Mouse (Mus musculus) cerebellum, adult 2 months (tissue): ENCODE measurements around the gene Rad18. TPM values are rescaled to one million over a fixed set of nuclear protein-coding genes. Genes with fewer than 3 reads are reported as not detected.

ENCODE experiments used
- DNase-seq, 2 experiments: peaks; one replicate each; pipeline ENCODE4 v3.0.0; 2021
- H3K27ac ChIP-seq: fragments of 200-500 bp; 2 replicates; pipeline ENCODE4 v1.5.1; 2012; ENCODE audit warnings: low read length, control low read depth, inconsistent platforms; ENCODE audit not compliant: insufficient read depth
- H3K27me3 ChIP-seq: fragments of 200-500 bp; 2 replicates; pipeline ENCODE4 v1.6.1; 2012; ENCODE audit warnings: inconsistent platforms, mild to moderate bottlenecking, low read length, moderate library complexity; ENCODE audit not compliant: control insufficient read depth, insufficient read depth
- H3K4me1 ChIP-seq: fragments of 200-500 bp; 2 replicates; pipeline ENCODE4 v1.6.1; 2011; ENCODE audit warnings: low read length; ENCODE audit not compliant: control insufficient read depth, insufficient read depth
- H3K4me3 ChIP-seq: fragments of 200-500 bp; replicated peaks from 2 replicates; pipeline ENCODE3; 2011; ENCODE audit warnings: mild to moderate bottlenecking, low read depth, low read length, control low read depth; ENCODE audit not compliant: insufficient read depth
- CTCF ChIP-seq: fragments of 200-500 bp; IDR thresholded peaks from 2 replicates; pipeline ENCODE4 v1.5.1; 2011; ENCODE audit warnings: low read depth, mild to moderate bottlenecking, control low read depth, low read length, moderate library complexity, borderline replicate concordance; ENCODE audit not compliant: insufficient read depth
- POLR2A ChIP-seq: fragments of 200-500 bp; IDR thresholded peaks from 2 replicates; pipeline ENCODE4 v1.6.1; 2011; ENCODE audit warnings: low read length, control low read depth, borderline replicate concordance; ENCODE audit not compliant: insufficient read depth
- WGBS: fragments of 180-500 bp; shearing (Covaris S2); methylation state at CpG from one replicate; pipeline ENCODE4 v1.1.7; 2018; 5-methylcytosine and 5-hydroxymethylcytosine counted together
- polyA plus RNA-seq: library from polyadenylated mRNA; depleted of rRNA; stranded (reverse); fragments of >200 nt; gene quantifications from 2 replicates; pipeline ENCODE4 v1.2.3, GENCODE M21; 2012

Gene Rad18
- polyA plus RNA-seq, 1 experiment: 3.3 TPM

DNA sequence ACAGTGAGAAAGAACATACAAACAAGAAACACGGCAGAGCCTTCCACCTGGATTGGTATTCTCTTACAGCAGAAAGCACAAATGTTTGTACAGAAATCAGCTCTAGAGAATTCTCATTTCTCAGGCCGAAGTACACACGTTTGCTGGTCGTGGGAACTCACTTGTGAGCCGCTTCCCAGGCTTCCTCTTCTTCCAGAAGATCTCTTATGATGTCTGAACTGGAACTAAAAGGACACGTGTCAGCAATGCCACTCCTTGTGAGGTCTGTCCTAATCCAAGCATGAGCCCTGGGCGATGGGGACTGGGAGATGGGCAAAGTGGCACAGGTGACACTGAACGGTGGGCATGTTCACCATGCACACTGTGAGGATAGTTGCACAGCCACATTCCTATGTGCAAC, 68.2 kb downstream of the Rad18 start:
- 82% methylated on average over 8 of the region's 8 CpGs for WGBS
- Histone ChIP-seq H3K4me1 (no peaks in the 10 kb centered on the region), H3K27ac (no peak overlapping the region), H3K27me3 (no peaks in the 10 kb centered on the region), H3K4me3 (no peak overlapping the region)
- TF ChIP-seq CTCF: no peak
- no peak for TF ChIP-seq POLR2A
- no peak for DNase-seq

DNA sequence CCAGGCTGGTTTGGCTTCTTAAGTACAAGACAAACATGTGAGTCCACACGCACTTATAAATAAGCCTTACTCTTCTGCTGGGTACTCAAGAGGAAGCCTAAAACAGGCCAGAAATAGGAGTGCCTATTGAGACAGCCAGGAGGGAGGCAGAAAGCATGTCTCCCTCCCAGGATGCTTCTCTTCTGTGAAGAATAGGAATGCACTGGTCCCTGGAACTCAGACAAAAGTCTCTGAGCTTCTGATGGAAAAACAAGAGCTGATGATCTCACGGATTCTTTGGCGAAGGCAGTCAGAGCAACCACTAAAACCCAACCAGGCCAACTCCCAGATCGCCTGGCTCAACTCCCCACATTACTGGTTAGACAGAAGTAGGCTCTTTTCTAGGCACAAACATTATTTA, 74.2 kb downstream of the Rad18 start:
- no peaks in the 10 kb centered on the region for H3K4me1 ChIP-seq
- peak in 1 of 2 experiments; percentile 2 for DNase-seq
- no peak for TF ChIP-seq POLR2A
- no peak overlapping the region for H3K27ac ChIP-seq
- no peak overlapping the region for H3K4me3 ChIP-seq
- H3K27me3 ChIP-seq: no peaks in the 10 kb centered on the region
- WGBS: 73% methylated on average over 4 of the region's 4 CpGs

DNA sequence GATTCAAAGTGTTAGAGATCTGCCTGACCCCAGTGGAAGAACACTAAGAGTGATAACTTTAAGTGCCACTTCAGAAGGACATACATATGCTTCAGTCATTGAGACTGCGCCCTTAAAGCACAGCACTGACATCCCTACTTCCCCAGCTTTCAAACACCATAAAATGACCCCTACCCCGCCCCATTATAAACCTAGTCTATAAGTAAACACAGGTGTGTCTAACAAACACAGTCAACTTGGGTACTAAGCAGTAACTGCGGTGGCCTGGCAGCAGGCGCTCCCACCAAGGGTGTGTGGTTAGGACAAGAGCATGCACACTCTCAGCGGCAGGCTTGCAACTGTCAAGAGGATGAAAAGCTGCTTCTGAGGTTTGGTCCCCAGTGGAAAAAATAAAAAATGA, 76.5 kb downstream of the Rad18 start:
- no peak overlapping the region for H3K27ac ChIP-seq
- no peaks in the 10 kb centered on the region for H3K27me3 ChIP-seq
- 90% methylated on average over 5 of the region's 5 CpGs for WGBS
- no peak for DNase-seq
- no peaks in the 10 kb centered on the region for H3K4me1 ChIP-seq
- no peak overlapping the region for H3K4me3 ChIP-seq
- no peak for TF ChIP-seq POLR2A
- no peak for TF ChIP-seq CTCF

DNA sequence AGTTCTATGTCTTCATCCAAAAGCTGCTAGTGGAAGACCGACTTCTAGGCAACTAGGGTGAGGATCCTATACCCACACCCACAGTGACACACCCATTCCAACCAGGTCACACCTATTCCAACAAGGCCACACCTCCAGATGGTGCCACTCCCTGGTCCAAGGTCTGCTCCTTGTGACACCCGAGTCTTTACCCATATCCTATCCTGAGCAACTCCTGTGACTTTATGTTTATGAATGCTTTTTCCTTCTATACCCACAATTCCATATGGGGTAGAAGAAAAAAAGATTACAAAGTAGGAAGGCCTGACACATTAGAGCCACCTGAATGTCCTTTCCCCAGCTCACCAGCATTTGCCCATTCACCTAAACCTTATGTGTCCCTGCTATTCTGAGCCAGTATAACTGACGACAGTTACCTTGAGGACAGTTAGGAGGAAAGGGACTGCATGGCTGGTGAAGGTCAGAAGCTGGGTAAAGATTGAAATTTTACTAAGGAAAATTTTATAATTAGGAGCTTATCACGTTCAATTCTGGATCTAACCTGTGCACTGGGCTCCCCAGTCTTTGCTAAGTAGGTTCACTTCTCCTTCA, 78.7 kb downstream of the Rad18 start:
- TF ChIP-seq CTCF (no peak), POLR2A (no peak)
- DNase-seq: no peak
- 96% methylated on average over 4 of the region's 4 CpGs for WGBS

DNA sequence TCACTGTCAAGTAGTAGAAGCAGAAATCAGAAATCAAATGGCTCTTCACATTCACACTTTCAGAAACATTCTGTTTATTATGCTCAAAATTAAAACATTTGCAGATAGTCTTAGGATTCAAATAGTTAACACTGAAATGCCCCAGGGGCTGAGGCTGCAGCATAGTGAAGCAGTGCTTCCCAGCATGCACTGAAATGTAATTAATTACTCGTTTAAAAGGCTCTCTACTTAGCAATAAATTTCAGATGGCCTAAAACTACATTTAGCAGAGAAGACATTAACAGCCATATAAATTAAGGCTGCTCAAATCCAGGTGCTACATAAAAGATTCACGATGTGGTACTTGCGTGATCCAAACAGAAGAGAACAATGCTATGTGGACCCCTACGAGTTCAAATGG, 87.5 kb downstream of the Rad18 start:
- Histone ChIP-seq H3K27me3 (no peaks in the 10 kb centered on the region), H3K4me3 (no peak overlapping the region), H3K4me1 (no peaks in the 10 kb centered on the region), H3K27ac (no peak overlapping the region)
- WGBS: 77% methylated on average over 4 of the region's 4 CpGs
- TF ChIP-seq CTCF: no peak
- no peak for TF ChIP-seq POLR2A
- DNase-seq: no peak

More for the DNA sequence above, 78.7 kb downstream of the Rad18 start:
- Histone ChIP-seq H3K27me3 (no peaks in the 10 kb centered on the region), H3K4me1 (no peaks in the 10 kb centered on the region), H3K4me3 (no peak overlapping the region), H3K27ac (no peak overlapping the region)

DNA sequence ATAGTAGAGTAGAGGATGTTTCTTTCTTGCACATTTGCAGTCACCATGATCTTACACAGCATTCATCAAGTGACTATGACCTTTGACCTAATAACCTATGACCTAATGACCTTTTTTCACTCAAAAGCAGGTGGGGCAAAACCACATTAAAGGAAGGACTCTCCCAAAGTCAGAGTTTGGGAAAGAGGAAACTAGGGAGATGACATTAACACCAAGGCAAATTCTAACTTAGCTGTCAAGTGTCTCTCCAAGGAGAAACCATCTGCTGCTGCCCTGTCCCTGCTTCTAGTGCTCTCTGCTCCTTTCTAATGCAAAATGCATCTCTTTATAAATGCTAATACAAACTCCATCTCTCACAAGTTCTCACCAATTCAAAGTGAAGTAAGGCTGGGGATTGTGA, 92.6 kb downstream of the Rad18 start:
- Histone ChIP-seq H3K27me3 (no peaks in the 10 kb centered on the region), H3K4me3 (no peak overlapping the region), H3K27ac (no peak overlapping the region), H3K4me1 (no peaks in the 10 kb centered on the region)
- no peak for DNase-seq
- TF ChIP-seq POLR2A: no peak
- no peak for TF ChIP-seq CTCF

- H3K4me3 ChIP-seq: no peak overlapping the region
- TF ChIP-seq CTCF (no peak), POLR2A (no peak)
- no peak for DNase-seq
- H3K4me1 ChIP-seq: no peaks in the 10 kb centered on the region
- H3K27me3 ChIP-seq: no peaks in the 10 kb centered on the region
- no peak overlapping the region for H3K27ac ChIP-seq
- WGBS: 88% methylated on average over 7 of the region's 7 CpGs
Measured at GRCm38 (mm10) chr6:112594971-112595370, 101.5 kb downstream of the Rad18 start.

GRCm38 (mm10) chr6:112587912-112588311, 108.6 kb downstream of the Rad18 start:
- no peaks in the 10 kb centered on the region for H3K27me3 ChIP-seq
- no peak for TF ChIP-seq POLR2A
- TF ChIP-seq CTCF: no peak

DNA sequence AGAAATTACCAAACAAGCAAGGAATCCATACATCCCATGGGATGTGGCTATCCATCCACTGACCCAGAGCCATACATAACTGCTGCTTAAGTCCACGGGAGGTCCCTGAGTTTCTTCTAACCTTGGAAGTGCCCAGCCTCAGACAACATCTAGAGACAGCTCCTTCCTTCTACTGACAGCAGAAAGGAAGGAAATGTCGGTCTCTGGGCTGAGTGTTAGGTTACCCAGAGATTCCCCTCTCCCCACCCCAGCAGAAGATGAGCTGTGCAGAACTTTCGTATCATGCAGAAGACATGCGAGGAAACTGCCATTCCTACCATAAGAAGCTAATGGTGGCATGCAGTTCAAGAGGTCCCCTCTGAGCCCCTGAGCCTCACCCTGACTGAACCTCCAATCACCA, 109.5 kb downstream of the Rad18 start:
- TF ChIP-seq POLR2A: no peak
- H3K4me3 ChIP-seq: no peak overlapping the region
- no peaks in the 10 kb centered on the region for H3K4me1 ChIP-seq
- H3K27me3 ChIP-seq: no peaks in the 10 kb centered on the region
- H3K27ac ChIP-seq: no peak overlapping the region
- no peak for DNase-seq
- 83% methylated on average over 4 of the region's 4 CpGs for WGBS

More at GRCm38 (mm10) chr6:112587912-112588311, 108.6 kb downstream of the Rad18 start:
- no peak for DNase-seq
- Histone ChIP-seq H3K4me3 (no peak overlapping the region), H3K4me1 (no peaks in the 10 kb centered on the region), H3K27ac (no peak overlapping the region)
- WGBS: 89% methylated on average over 1 of the region's 1 CpGs
